Mouse (Mus musculus) lung, postnatal 4 days (tissue): Measurements from ENCODE around the gene Pou2f3.
"Not testable (repeated sequence)": the region's sequence is repeated elsewhere in the genome, so short reads cannot be mapped to it uniquely, and the experiment has no call there.

Experiments used
- DNase-seq, 2 experiments: peaks; one replicate each; pipeline ENCODE4 v3.0.0; 2021

Gene Pou2f3

DNA sequence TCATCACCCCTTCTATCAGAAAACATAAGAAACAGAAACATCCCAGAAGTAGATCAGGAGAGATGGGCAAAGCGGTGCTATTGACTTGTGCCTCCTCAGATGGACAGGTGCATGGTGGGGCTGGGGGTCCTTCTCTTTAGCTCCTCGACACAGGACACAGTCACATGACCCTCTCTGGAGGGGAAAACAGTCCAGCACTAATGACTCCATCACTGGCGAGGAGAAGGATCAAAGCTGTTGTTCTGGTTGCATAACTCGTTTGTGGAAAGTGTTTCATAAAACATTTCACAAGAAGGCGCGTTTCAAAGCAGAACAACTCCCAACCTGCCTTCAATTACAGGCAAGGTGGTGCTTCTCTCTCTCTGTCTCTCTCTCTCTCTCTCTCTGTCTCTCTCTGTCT lies 58.4 kb downstream of the Pou2f3 start:
- DNase-seq = no peak

- no peak for DNase-seq
These were observed 59.2 kb downstream of the Pou2f3 start for GRCm38 (mm10) chr9:43150957-43151356.

DNA sequence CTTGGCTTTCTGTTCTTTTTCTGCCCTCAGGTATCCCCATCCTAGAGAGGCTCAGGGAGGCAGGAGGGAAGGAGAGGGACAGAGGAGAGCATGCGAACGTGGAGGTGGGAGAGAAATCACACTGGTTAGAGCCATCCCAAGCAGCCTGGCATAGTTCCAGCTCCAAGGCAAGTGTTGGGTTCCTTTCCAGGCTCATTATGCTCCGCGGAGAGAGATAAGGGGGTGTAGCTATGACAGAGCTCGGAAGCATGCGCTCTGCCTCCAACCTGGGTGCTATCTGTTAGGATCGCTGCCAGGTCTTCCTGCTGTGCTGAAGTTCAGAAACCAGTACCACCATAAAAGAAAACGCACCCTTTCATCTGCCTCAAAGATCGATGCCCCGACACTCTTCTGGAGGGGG lies 60.1 kb downstream of the Pou2f3 start:
- no peak for DNase-seq

GRCm38 (mm10) chr9:43149498-43149897 lies 60.7 kb downstream of the Pou2f3 start:
- no peak for DNase-seq

- no peak for DNase-seq
These were observed 65.0 kb downstream of the Pou2f3 start for GRCm38 (mm10) chr9:43145196-43145595.

DNA sequence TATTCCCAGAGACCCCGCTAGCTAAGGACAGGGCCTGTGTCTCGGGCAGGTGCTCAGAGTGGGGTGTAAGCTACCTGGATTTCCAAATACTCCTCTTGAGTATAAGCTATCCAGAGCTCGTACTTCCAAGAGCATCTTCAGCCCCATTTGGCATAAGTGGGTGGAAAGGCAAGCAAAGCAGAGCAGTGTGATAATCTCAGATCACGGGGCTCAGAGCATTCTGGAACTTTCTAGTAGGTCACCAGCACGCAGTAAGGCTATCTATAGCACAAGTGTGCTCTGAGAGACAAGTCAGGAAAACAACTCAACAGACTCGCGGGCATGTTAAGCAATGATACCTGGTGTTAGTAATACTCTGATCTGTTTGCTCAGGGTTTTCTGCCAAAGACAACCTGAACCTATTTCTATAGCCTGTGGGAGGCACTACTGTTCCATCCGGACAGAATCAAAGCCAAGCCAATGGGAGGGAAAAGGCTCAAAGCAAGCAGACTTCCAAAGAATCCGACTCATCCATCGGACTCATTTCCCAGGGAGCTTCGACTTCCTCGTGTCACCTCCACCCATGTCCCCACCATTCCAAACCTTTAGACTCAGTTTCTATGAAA lies 65.9 kb downstream of the Pou2f3 start:
- DNase-seq = no peak

- DNase-seq = peak; percentile 32 to 75
These were observed 68.3 kb downstream of the Pou2f3 start for GRCm38 (mm10) chr9:43141839-43142238.

DNA sequence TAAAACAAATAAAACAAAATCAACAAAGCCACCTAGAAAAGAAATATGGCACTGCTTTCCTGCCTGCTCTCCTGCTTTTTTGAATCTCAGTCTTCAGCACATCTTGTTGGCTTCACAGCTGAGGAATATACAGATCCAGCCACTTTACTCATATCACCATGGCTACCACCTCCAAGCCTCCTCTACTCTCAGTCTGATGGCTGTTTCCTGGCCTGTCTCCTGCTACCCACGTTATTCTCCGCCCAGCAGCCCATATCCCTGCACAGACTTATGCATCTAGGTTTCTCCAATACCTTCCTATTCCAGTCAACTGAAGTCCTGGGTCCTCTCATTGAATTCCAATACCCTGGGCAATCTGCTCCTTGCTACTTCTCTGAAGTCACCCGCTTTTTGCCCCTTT lies 76.6 kb downstream of the Pou2f3 start:
- DNase-seq = no peak

DNA sequence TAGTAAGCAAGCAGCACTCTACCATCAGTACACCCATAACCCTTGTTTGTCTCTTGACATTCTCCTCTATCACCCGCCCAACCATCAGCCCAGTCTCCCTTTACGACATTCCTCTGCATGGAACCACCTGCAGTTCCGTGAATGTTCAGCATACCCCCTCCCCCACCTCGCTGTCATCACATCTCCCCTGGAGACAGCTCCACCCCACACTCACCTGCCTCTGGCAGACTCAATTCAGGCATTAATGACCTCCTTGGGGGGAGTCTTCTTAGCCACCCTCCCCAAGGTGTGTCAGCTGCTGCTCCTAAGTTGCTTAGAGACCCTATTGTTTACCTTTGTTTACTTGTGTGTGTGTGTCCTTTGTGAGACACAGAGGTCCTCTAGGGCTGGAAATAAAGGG lies 77.8 kb downstream of the Pou2f3 start:
- DNase-seq = no peak

GRCm38 (mm10) chr9:43131940-43132339 lies 78.2 kb downstream of the Pou2f3 start:
- no peak for DNase-seq

- no peak for DNase-seq
These were observed 79.5 kb downstream of the Pou2f3 start for GRCm38 (mm10) chr9:43130684-43131083.

DNA sequence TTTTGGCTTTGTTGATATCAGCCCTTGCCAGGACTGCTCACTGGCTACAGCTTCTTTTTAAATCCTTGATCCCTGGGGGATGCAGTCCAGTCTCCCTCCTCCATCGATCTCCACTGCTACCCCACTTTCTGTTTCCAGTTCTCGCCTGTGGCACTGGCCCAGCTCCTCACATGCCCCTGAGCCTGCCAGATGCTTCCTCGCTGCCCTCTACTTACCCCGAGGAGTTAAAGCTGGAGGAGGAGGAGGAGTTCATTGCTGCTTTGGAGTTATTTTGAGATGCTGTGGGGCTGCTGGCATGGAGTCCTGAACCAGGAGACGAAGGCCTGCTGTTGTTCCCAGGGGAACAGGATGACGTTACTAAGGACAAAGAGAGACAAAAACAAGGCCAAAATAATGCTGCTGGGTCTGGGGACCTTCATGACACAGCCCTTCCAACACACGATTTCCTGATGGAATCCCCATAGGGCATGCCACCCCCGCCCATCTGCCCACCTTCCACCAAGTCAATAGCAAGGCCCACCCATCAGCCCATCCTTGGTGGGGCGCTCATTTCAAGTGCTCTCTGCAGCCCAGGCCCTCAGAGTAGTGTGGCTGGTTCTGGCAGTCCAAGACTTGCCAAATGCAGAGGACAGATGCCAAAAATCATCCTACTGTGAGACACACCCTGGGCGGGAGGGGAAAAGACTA lies 82.9 kb downstream of the Pou2f3 start:
- DNase-seq = peak; percentile 21 to 40

- no peak for DNase-seq
These were observed 87.8 kb downstream of the Pou2f3 start for GRCm38 (mm10) chr9:43122379-43122778.

- DNase-seq = not testable (repeated sequence)
These were observed 88.2 kb downstream of the Pou2f3 start for GRCm38 (mm10) chr9:43121948-43122347.

GRCm38 (mm10) chr9:43116997-43117336 lies 93.2 kb downstream of the Pou2f3 start:
- no peak for DNase-seq

DNA sequence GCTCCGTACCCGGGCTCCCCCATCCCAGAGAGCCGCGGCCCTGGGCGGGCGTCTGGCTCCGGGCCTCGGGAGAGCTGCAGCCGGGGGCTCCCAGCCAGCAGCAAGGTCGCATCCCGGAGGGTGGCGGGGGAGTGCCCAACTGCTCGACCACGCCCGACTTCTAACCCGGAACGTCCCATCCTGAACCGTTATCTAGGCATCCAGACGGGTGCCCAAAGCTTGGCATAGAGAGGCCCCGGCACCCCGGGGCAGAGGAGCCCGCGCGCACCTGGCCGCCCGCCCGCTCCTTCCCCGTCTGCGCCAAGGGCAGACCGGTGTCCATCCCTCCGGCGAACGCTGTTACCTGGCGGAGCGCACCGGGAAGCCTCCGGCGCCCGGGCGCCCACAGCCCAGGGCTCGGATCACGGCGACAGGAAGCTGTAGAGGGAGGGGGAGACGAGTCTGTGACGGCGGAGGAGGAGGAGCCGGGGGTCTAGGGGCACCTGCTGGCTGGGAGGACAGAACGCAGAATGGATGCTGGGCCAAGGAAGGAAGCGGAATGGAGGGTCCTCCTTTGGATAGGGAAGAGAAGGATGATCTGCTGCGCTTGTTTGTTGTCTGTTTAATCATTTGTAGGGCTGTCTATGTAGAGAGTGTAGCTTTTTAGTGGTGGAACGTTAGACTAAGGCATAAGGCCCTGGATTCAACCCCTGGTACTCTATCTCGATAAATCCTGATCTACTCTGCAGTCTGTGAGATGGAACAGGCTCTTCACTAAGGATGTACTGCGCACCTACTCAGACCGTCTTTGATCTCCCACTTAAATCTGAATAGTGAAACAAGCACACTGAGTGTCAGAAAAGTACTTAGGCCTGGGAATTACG lies 93.8 kb downstream of the Pou2f3 start, which contains the start of gene Tmem136:
Tmem136 (minus strand) TSS at position 437 of the 863 bp plus-strand sequence.
- DNase-seq = peak; percentile 41 to 67

GRCm38 (mm10) chr9:43115431-43116133 lies 94.6 kb downstream of the Pou2f3 start:
- DNase-seq = no peak

DNA sequence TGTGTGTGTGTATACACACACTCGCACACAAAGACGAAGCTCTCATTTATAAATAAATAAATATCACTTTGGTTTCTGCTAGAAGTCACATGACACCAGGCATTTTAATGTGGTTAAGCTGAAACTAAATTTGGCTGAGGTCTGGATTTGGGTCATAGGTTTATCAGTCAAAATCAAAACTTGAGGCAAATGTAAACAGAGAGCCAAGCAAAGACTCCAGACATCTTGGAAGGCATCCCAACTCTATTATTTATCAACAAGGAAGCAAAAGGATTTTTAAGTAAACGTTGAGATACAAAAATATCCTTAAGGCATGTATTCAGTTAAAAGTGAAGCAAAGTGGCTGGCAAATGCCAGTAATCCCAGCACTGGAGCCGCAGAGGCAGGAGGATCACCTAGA lies 95.3 kb downstream of the Pou2f3 start:
- DNase-seq = no peak

- peak in 1 of 2 experiments; percentile 11 for DNase-seq
These were observed 99.7 kb downstream of the Pou2f3 start for GRCm38 (mm10) chr9:43110286-43110980.

DNA sequence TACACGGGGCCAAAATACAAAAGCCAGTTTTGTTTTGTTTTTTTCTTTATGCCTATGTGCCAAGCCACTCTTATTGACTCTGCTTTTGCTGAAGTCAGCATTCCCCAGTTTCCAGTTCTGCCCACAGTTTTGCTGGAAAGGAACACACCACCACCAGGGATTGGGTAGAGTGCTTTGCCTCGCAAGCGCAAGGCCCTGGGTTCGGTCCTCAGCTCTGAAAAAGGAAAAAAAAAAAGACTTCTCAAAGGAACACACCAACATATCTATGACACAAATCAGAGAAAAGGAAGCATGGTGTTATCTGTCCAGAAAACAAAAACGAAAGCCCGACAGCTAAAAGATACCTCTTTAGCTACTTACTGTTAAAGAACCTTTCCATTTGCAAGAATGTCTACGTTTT lies 101.0 kb downstream of the Pou2f3 start:
- DNase-seq = no peak

DNA sequence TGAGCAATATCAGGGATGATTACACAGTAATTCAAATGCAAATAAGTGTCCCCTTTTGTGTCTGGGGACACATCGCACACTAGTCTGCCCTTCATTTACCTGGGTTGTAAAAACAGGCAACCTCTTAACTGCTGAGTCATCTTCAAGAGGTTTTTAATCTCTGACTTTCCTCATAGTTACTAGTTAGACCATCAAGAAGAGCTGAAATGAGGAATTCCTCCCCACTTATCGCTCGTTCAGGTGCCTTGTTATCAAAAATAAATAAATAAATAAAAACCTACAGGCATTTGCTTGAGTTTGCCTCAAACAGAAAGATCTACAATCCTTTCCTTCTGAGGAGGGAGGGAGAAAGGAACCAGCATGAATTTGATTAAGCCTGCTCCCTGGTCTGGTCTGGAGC lies 101.4 kb downstream of the Pou2f3 start:
- DNase-seq = no peak

- DNase-seq = no peak
These were observed 102.1 kb downstream of the Pou2f3 start for GRCm38 (mm10) chr9:43108081-43108480.

DNA sequence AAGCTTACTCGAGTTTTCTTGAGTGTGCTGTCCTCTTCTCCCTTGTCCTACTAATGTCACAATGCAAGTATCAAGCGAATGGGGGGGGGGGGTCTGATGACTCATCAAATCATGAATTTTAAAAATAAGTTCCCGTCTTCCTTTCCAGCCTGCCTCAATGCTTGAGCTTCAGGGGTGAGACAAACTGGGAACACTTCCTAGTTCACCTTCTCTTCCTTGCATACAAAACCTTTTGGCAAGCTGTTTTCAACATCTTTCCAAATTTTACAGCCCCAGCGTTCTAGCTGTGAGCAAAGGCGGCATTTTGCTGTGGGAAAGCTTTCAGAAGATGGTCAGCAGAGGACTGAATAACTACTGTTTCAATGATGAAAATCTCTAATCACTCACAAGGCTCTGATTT lies 102.6 kb downstream of the Pou2f3 start:
- DNase-seq = no peak
